Mouse (Mus musculus) R1 (cell line): ENCODE measurements around the gene Rin3.
"Not testable (repeated sequence)": the region's sequence is repeated elsewhere in the genome, so short reads cannot be mapped to it uniquely, and the experiment has no call there.

Experiments
- DNase-seq: peaks from one replicate; pipeline ENCODE4 v3.0.0-alpha.2; 2018; ENCODE audit warnings: low read depth, low spot score

Rin3 gene

DNA sequence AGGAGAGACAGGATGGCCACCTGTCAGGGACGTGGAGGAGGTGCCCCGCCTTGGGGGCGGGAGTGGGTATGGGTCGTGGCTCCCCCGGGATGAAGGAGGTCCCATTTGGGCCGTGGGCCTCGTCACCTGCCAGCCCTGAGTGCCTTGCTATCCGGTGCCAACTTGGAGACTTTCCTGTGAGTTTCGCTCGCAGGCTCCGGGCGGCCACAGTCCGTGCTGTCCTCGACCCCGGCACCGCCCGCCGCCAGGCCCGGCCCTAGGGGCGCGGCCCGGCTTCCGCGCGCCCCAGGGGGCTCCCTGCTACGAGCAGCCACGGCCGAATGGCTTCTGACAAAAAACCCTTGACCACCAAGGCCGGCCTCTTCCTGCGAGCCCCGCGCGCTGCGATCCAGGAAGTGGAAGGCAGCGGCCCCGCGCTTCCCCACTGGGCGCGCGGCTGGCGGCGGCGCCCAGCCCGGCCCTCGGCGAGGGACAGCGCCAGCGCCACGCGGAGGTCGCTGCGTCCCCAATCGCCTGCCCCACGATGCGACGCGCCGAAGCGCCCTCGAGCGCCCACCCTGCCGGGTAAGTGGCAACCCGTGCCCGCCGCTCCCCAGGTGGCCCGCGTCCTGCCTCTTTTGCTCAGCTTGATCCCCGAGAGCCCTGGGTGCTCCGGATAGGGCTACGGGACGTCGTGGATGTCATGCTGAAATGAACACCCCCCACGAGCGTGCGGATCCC is at the start of gene Rin3:
Gene Rin3, plus strand, starts transcription at position 286 of the 720 bp plus-strand sequence.
- DNase-seq: peak; percentile 35

- DNase-seq: no peak
Measured at GRCm38 (mm10) chr12:102235551-102235950, 47.3 kb upstream of the Rin3 start.

GRCm38 (mm10) chr12:102236317-102236716 is 46.5 kb upstream of the Rin3 start:
- DNase-seq: no peak

- DNase-seq: peak; percentile 84
Measured at GRCm38 (mm10) chr12:102242076-102242722, 40.6 kb upstream of the Rin3 start.

DNA sequence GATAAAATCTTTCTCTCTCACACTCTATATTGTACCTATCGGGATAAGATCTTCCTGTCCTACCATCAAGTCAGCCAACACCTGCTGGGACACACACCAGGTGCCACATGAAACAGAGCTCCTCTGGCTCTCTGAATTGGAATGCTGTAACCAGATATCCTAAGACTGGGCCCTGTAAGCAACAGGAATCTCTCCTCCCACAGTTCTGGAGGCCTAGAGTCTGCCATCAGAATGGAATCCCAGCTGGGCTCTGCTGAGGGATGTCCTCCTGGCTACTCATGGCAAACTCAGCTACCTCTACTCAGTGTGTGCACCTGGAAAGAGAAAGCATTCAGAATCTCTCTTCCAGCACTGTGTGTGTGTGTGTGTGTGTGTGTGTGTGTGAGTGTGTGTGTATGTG is 38.9 kb upstream of the Rin3 start:
- peak; percentile 25 for DNase-seq

DNA sequence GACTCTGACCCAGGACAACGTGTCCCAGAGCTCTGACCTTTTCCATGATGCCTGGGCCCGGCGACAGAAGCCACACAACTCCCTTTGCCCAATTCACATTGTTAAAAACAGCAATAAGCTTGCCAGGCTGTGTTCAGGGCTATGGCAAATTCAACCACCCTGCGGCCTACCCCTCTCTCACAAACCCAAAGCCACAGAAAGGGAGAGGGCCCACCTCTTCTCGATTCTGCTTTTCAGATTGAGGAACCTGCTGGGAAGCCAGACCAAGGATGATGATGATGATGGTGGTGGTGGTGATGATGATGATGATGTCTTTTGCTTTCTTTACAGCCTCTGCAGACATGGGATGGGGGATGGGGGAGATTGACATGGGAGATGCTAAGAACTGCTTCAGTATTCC is 36.6 kb upstream of the Rin3 start:
- no peak for DNase-seq

DNA sequence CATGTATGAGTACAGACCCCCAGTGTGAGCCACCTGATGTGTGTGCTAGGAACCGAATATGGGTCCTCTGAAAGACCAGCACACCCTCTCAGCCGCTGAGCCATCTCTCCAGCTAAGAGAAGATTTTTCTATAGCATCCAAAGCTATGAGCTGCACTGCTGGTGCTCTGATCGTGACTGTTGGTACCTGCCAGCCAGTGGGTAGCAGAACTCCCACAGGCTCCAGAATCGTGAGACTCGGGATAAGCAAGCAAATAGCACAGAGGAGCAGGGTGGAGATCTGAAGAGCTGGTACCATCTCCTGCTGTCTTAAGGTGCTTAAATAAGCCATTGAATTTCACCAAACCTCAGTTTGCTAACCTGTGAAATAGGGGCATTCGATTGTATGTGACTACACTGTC is 34.7 kb upstream of the Rin3 start:
- DNase-seq: no peak

DNA sequence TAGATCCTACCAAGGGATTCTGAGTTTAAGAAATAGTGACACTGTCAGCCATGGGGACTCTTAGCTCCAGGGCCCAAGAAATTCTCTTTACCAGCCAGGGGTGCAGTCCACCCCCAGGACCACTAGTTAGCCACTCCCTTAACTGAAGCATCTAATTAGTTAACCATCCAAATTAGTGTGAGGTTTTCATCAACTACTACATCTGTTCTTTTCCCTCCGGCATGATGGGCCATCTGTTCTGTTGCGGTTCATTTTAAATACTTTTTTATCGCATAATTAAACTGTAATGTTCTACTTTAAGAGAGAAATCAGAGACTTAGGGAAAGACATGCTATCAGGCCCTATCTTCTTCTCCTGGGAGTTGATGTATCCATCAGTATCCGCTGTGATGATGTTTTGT is 32.5 kb upstream of the Rin3 start:
- DNase-seq: no peak

- DNase-seq: no peak
Measured at GRCm38 (mm10) chr12:102251070-102251469, 31.8 kb upstream of the Rin3 start.

GRCm38 (mm10) chr12:102251985-102252384 is 30.9 kb upstream of the Rin3 start:
- DNase-seq: no peak

DNA sequence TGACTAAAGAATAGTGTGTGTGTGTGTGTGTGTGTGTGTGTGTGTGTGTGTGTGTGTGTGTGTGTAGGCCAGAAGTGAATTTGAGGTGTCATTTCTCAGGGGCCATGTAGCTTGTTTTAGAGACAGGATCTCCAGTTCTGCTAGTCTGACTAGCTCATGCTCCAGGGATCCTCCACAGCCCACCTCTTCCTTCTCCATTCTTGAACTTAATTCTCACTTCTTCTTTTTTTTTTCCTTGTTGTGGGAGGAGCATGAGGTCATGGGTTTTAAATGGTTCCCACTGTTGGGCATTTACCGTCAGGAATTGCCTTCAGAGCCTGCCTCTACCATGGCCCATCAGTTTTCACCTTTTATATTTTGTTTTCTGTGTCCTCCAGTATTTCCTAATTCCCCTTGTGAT is 30.3 kb upstream of the Rin3 start:
- DNase-seq: no peak

GRCm38 (mm10) chr12:102255012-102255411 is 27.8 kb upstream of the Rin3 start:
- no peak for DNase-seq

DNA sequence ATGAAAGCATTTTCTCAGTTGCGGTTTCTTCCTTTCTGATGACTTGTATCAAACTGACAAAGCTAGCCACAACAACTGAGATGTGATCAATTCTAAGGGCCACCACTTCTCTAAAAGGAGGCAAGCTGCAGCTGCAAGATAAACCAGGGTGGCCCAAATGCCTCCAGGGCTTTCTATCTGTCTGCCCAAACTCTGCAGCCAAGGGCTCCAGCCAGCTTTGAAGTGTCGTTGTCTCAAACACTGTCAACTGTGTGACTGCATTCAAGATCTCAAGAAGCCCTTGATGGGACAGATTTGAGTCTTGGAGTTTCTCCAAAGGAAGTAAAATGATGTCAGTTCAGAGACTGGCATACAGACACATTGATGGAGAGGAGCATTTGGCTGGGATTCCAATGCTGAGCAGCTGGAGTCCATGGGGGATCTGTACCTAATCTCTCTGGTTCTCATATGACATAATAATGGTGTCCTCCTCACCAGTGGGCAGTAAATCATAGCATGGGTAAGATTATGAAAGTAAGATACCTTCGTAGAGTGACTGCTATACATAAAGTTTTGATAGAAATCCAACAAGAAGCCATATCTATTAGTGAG is 24.2 kb upstream of the Rin3 start:
- no peak for DNase-seq

- peak; percentile 92 for DNase-seq
Measured at GRCm38 (mm10) chr12:102261933-102262396, 20.9 kb upstream of the Rin3 start.

DNA sequence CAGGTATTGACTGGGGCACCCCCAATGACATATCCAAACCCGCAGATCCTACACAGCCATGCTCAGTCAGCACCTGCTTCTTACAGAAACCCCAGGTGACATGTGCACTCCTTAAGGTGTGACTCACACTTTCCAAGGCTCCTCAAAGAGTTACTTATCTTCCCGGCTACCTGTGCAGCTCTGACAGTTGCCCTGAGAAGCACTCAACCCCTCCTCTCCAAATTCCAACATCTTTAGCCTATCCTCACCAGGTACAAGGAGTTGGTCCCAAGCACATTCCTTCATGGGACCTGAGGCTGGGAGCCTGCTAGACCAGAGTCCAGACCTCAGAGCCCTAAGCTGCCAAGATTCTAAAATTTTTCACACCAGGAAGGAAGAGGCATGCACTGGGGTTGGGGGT is 20.0 kb upstream of the Rin3 start:
- no peak for DNase-seq

DNA sequence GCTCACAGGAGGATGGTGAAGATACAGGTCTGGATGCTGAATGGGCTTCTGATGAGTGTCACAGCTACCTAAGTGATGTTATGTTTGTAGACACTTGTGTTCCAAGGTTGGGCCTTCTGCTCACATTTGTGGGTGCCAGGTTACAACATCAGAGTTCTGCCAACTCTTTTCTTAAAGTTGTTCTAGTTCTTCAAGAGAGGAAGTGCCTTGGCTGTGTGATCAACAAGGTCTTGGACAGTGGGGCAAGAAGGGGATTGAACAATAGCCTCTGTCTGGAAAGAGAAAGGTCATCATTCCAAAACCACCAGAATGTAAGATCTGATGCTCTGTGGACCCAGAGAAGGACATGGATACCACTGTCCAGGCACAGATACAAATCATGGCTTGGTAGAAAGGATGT is 19.6 kb upstream of the Rin3 start:
- DNase-seq: no peak

GRCm38 (mm10) chr12:102266433-102266832 is 16.4 kb upstream of the Rin3 start:
- no peak for DNase-seq

GRCm38 (mm10) chr12:102269144-102269543 is 13.7 kb upstream of the Rin3 start:
- no peak for DNase-seq

- no peak for DNase-seq
Measured at GRCm38 (mm10) chr12:102270776-102271405, 12.0 kb upstream of the Rin3 start.

DNA sequence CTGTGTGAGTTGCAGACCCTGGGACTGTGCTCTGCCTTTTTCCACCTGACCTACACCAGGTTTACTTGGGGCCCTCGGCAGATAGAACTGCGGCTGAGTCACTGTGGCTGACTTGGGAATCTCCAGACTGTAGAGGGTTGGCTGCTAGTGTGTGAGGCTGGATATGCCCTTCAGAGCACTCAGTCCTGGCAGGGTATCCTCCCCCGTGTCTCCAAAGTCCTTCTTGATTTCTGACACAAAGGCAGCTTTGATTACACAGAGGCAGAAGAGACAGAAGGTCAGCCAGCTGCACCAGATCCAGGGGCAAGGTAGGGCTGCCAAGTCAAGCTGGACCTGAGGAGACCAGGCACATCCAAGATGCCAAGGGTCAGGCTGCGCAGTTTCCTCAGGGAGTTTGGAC is 11.4 kb upstream of the Rin3 start:
- no peak for DNase-seq

DNA sequence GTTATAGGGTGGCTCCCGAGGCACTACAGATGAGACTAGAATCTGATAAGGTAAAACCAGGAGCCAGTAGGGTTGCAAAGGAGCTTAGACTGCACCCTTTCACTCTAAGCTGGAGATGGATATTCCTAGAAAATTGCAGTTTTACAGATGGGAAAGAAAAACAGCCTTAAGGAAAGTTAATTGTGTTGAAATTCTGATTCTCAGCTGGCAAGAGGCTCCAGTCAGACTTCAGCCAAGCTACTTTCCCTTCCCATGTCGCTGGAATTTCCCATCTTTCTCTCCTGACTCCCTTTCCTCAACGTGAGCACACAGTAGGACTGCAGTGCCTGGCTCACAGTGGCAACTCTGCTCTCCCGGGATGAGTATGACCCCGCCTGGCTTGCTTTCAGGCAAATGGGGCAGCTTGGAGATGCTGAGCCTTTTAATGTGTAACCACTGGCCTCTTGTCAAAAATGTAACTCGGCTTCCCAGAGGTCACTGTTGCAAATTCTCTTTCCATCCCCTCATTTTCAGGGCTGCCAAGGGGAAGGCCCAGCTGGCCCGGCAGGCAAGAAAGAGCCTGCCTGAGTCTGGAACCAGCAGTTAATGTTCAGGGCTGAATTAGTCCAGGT is 6.9 kb upstream of the Rin3 start:
- DNase-seq: no peak

DNA sequence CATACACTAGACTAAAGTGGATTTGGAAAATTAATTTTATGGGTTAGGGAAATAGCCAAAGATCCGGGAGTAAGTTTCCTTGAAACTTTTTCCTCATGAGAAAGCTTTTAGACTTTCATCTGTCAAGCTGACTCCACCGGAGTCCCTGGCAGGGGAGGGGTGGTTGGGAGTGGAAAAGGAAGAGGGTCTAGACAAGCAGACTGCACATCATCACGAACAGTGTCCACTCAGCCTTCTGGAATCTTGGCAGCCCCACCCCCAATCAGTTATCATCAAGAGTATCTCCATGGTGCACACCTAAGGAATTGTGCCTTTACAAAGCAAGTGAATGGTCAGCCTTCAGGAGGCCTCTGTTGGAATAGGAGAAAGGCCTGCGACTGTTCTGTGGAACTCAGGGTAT is 2.6 kb upstream of the Rin3 start:
- not testable (repeated sequence) for DNase-seq
